Mouse (Mus musculus) adrenal gland, postnatal 36 days (tissue): ENCODE data around the gene Qprt. TPM values are rescaled to one million over a fixed set of nuclear protein-coding genes. Genes with fewer than 3 reads are reported as not detected.
A peak's percentile ranks its signal among the peaks of the same experiment; 100 is the strongest.

Experiments used
- DNase-seq, 2 experiments: peaks; one replicate each; pipeline ENCODE4 v3.0.0; 2021; ENCODE audit warnings: mixed read lengths in 1 of 2
- total RNA-seq, 2 experiments: library from RNA; stranded (reverse); gene quantifications; 2 replicates each; pipeline ENCODE4 v1.2.3; 2021

Gene Qprt
- total RNA-seq, 2 experiments from 2014 or later, result 0.26 to 0.40 TPM

- DNase-seq, result no peak
These were observed 11.1 kb upstream of the Qprt start for GRCm38 (mm10) chr7:127133125-127133524.

- DNase-seq, result peak; percentile 25 to 52
These were observed 7.6 kb upstream of the Qprt start for GRCm38 (mm10) chr7:127129638-127130037.

- no peak for DNase-seq
These were observed 740 bp downstream of the Qprt start for GRCm38 (mm10) chr7:127121061-127121910.

- DNase-seq, result peak in 1 of 2 experiments; percentile 27
These were observed 3.2 kb downstream of the Qprt start for GRCm38 (mm10) chr7:127118671-127119445.

GRCm38 (mm10) chr7:127117948-127118347, 4.1 kb downstream of the Qprt start:
- peak; percentile 59 to 67 for DNase-seq

GRCm38 (mm10) chr7:127116331-127116935, 5.6 kb downstream of the Qprt start:
- DNase-seq, result no peak

GRCm38 (mm10) chr7:127114920-127115319, 7.1 kb downstream of the Qprt start:
- no peak for DNase-seq

GRCm38 (mm10) chr7:127113614-127114259, 8.3 kb downstream of the Qprt start:
- no peak for DNase-seq

- no peak for DNase-seq
These were observed 9.0 kb downstream of the Qprt start for GRCm38 (mm10) chr7:127112921-127113597.

DNA sequence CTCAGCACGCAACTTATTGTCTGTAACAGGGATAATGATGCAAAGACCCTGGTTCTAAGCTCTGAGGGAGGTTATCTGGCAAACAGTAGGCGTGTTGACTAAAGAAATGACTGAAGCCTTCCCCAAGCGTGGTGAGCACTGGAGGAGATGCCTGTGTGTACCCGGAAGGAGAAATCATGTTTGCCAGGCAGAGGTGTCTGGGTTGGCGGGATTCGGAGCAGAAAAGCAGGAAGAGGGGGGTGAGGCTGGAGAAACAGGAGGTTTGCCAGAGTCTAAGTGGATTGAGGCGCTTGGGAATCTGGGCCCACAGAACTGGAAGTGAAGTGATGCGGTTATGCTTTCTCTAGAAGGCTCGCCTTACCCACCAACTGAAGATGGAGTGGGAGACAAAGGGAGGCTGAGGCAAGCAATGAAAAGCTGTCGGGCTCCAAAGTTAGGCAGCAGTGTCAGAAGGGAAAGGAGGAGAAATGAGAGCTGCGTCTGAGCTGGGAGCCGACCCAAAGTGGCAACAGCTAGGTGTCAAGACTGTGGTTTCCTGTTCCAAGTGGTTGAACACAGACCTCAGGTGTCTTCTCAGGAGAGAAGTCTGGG, 9.7 kb downstream of the Qprt start:
- DNase-seq, result no peak

GRCm38 (mm10) chr7:127111461-127111860, 10.6 kb downstream of the Qprt start:
- DNase-seq, result peak; percentile 64 to 66

DNA sequence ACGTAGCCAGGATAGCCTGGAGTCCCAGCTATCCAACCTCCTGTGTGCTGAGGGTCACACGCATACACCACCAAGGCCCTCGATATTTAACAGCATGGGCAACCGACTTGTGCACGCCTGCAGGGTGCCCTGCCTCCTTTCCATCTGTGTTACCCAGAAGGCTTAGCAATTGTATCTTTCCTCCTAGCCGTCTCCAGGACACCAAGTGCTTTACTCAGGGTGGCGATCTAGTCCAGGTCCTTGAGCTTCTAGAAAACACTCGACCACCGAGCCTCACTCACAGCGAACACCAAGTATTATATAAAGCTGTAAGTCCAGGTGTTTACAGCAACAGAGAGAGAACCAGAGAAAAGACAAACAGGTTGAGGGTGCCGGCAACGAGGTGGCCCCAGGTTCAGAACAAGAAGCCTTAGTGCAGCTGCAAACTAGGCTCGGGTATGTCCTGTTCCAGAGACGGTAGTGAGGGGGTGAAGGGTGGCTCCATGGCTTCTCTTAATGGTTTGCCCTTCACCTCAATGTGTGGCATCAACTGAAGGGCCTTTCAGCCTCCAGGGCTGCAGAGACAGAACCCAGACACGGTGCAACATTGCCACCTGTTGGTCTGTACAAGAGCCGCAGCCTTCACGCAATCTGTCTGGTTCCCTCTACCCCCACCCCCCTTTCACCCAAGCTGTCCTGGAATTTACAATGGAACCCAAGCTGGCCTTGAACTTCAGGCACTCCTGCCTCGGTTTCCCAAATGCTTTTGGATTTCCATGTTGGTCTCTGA, 11.6 kb downstream of the Qprt start:
- peak; percentile 69 to 76 for DNase-seq

- DNase-seq, result no peak
These were observed 16.5 kb downstream of the Qprt start for GRCm38 (mm10) chr7:127105551-127105950.

- peak; percentile 70 to 80 for DNase-seq
These were observed 17.3 kb downstream of the Qprt start for GRCm38 (mm10) chr7:127104560-127105332.

- DNase-seq, result no peak
These were observed 18.1 kb downstream of the Qprt start for GRCm38 (mm10) chr7:127103960-127104359.

DNA sequence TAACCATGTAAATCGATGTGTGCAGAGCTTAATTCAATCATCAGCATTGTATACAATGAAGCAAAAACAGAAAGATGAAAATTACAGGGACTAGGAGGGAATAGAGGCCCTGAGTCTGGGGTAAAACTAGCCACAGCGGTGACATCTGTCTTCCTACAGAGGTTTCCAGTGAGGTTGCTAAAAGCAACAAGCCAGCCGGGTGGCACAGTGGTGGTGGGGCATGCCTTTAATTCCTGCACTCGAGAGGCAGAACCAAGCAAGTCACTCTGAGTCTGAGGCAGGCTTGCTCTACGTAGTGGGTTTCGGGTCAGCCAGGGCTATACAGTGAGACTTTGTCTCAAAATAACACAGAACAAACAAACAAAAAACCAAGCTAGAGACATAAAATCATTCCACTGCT, 19.9 kb downstream of the Qprt start:
- DNase-seq, result no peak

DNA sequence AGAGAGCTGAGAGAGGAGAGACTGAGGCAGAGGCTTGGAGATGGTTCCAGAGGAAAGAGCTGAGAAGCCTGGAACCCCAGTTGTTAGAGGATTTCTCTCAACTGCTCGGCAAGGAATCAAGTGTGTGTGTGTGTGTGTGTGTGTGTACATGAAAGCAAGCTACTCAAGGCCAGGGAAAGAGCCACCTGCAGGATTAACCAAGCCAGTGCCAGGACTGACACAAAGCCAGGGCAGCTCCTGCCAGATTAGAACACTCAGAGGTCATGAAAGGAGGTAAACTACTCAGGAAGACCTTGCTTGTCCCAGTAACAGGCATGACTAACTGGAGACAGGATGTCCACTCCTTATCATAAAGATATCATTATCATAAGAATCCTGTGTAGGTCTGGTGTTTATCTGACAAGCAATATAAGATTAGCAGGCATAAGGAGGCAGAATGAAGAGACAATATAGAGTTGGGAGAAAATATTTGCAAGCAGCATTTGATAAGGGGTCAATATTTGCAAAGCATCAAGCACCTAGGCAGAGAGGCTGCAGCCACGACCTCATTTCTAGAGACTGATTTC, 20.5 kb downstream of the Qprt start:
- peak; percentile 28 to 58 for DNase-seq

GRCm38 (mm10) chr7:127099528-127099927, 22.5 kb downstream of the Qprt start:
- DNase-seq, result no peak

- DNase-seq, result no peak
These were observed 23.1 kb downstream of the Qprt start for GRCm38 (mm10) chr7:127098950-127099349.
